8 mouse cellular contexts compared by ENCODE assay signal in the genomic region with DNA sequence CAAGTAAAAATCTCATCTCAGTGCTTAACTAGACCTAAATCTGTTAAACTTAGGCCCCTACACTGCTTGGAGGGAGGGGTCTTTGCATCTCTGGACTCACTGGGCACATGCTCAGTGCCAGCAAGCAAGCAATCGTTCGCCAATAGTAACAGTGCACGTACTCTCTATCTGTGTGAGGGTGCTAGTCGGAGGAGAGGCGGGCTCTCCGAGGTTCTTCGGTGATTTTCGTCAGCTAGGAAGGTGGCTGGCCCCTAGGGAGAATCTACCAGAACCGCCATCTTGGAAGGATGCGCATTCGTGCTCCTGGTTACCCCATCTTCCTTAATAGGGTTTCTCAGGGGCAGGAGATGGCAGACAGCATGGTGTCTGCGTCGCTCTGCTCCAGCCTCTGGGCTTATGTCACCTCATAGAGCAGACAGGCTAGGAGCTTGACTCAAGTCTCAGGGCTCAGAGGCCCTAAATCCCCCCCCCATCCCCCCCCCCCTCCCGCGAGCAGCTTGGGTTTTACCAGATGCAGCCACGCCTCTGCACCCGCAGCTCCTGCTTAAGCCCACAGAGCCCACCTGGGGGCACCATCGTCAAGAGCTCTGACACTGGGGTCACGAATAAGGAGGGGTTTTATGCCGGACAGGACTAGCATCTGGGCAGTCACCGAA. TPM values are rescaled to one million over a fixed set of nuclear protein-coding genes. Genes with fewer than 3 reads are reported as not detected.
DNase-seq lines count a peak whose midpoint lies in the region; ATAC-seq and TF ChIP-seq lines count a peak whose summit lies in the region.

No protein-coding gene starts in this region.

- ATAC-seq in heart, embryonic 11.5 days (replicated peaks; ENCODE audit: insufficient number of reproducible peaks, low FRiP score, low TSS enrichment): peak; percentile 90
- ATAC-seq in limb, embryonic 12.5 days (ENCODE audit: insufficient number of reproducible peaks, insufficient read depth, low FRiP score, low TSS enrichment, low read depth): peak; percentile 97
- peak; percentile 99 for ATAC-seq in midbrain, embryonic 13.5 days

- no peaks in the 10 kb centered on the region for H3K4me1 ChIP-seq in embryonic fibroblast, embryonic 13.5 days (ENCODE audit: control insufficient read depth, insufficient read depth, low read length)
- no peaks in the 10 kb centered on the region for H3K4me1 ChIP-seq in heart, embryonic 11.5 days (ENCODE audit: control insufficient read depth, insufficient read depth, low read length)
- no peaks in the 10 kb centered on the region for H3K4me1 ChIP-seq in limb, embryonic 12.5 days (replicated peaks)
- H3K4me1 ChIP-seq in midbrain, embryonic 13.5 days (replicated peaks): 0 out of 2 replicates have a peak, but pooled peaks cover 3% of the 10 kb centered on the region

- no peaks in the 10 kb centered on the region for H3K27me3 ChIP-seq in heart, embryonic 11.5 days (ENCODE audit: control insufficient read depth, insufficient read depth, low read length)
- H3K27me3 ChIP-seq in limb, embryonic 12.5 days: no peaks in the 10 kb centered on the region
- H3K27me3 ChIP-seq in midbrain, embryonic 13.5 days: no peaks in the 10 kb centered on the region

- H3K4me3 ChIP-seq in embryonic fibroblast, embryonic 13.5 days (ENCODE audit: insufficient read depth, low read length): peak overlapping the region; percentile 38
- peak overlapping the region; percentile 50 for H3K4me3 ChIP-seq in heart, embryonic 11.5 days (ENCODE audit: low read depth, low read length)
- H3K4me3 ChIP-seq in limb, embryonic 12.5 days (replicated peaks): peak overlapping the region; percentile 44
- H3K4me3 ChIP-seq in midbrain, embryonic 13.5 days (replicated peaks): peak overlapping the region; percentile 48

- H3K27ac ChIP-seq in embryonic fibroblast, embryonic 13.5 days (ENCODE audit: insufficient read depth, low read length): peak overlapping the region; percentile 87
- peak overlapping the region; percentile 83 for H3K27ac ChIP-seq in heart, embryonic 11.5 days (ENCODE audit: low read depth, low read length)
- peak overlapping the region; percentile 92 for H3K27ac ChIP-seq in limb, embryonic 12.5 days
- H3K27ac ChIP-seq in midbrain, embryonic 13.5 days: peak overlapping the region; percentile 94

- peak overlapping the region; percentile 75 for H3K9ac ChIP-seq in heart, embryonic 11.5 days (ENCODE audit: low read depth, low read length)
- H3K9ac ChIP-seq in limb, embryonic 12.5 days (replicated peaks): peak overlapping the region; percentile 66
- H3K9ac ChIP-seq in midbrain, embryonic 13.5 days (replicated peaks): peak overlapping the region; percentile 70

- DNase-seq in brain, embryonic 14.5 days (ENCODE audit: low read depth): peak; percentile 97
- DNase-seq in kidney, adult 9 months: peak; percentile 58
- peak; percentile 51 for DNase-seq in spleen, adult 12 weeks (ENCODE audit: low spot score)
- no peak for DNase-seq in adipocyte (ENCODE audit: low spot score)

- TF ChIP-seq POLR2A in brain, embryonic 14.5 days (IDR thresholded peaks at IDR 0.05; ENCODE audit: borderline replicate concordance, extremely low read depth, insufficient read depth, insufficient read length, poor library complexity, severe bottlenecking): no peak
- peak; percentile 50 for TF ChIP-seq POLR2A in embryonic fibroblast, embryonic 13.5 days (IDR thresholded peaks at IDR 0.05; ENCODE audit: low read depth, low read length)

- no peaks in the 10 kb centered on the region for H3K36me3 ChIP-seq in heart, embryonic 11.5 days (ENCODE audit: control insufficient read depth, insufficient read depth, low read length)
- no peaks in the 10 kb centered on the region for H3K36me3 ChIP-seq in limb, embryonic 12.5 days
- no peaks in the 10 kb centered on the region for H3K36me3 ChIP-seq in midbrain, embryonic 13.5 days

- no peaks in the 10 kb centered on the region for H3K9me3 ChIP-seq in heart, embryonic 11.5 days (replicated peaks; ENCODE audit: control insufficient read depth, low read length)
- H3K9me3 ChIP-seq in limb, embryonic 12.5 days: no peaks in the 10 kb centered on the region
- H3K9me3 ChIP-seq in midbrain, embryonic 13.5 days: no peaks in the 10 kb centered on the region

- 0 out of 2 replicates have a peak, but pooled peaks have one; percentile 8 for TF ChIP-seq CTCF in brain, embryonic 14.5 days (IDR thresholded peaks at IDR 0.05; ENCODE audit: borderline replicate concordance, extremely low read depth, insufficient read depth, insufficient read length)
- TF ChIP-seq CTCF in embryonic fibroblast, embryonic 13.5 days (IDR thresholded peaks at IDR 0.05; ENCODE audit: borderline replicate concordance, insufficient read depth, low read length): no peak

- WGBS in heart, embryonic 11.5 days (ENCODE audit: insufficient replicate concordance): 17% methylated on average over 18 of the region's 21 CpGs
- WGBS in limb, embryonic 12.5 days: 21% methylated on average over 21 of the region's 21 CpGs
- 19% methylated on average over 17 of the region's 21 CpGs for WGBS in midbrain, embryonic 13.5 days

- peak overlapping the region; percentile 62 for H3K4me2 ChIP-seq in heart, embryonic 11.5 days
- H3K4me2 ChIP-seq in limb, embryonic 12.5 days: peak overlapping the region; percentile 50
- peak overlapping the region; percentile 54 for H3K4me2 ChIP-seq in midbrain, embryonic 13.5 days (replicated peaks)

RNA-seq across cellular contexts. Expression of a gene that starts 0.7 kb away (rescaled TPM):
- 229 and 263 TPM in 2 replicates for polyA plus RNA-seq in brain, embryonic 14.5 days (2012; rRNA removed)
- 76.4 and 90.9 TPM in 2 replicates for polyA plus RNA-seq in embryonic fibroblast, embryonic 13.5 days (2011; ENCODE audit: insufficient read length, low read depth, missing spikeins)
- polyA plus RNA-seq in heart, embryonic 11.5 days (2014; fragmentation: Nextera tagmentation; extraction: Ambion mirVana): 94.5 and 103 TPM in 2 replicates
- polyA plus RNA-seq in limb, embryonic 12.5 days (2016; fragmentation: Nextera tagmentation; extraction: Ambion mirVana): 101 and 103 TPM in 2 replicates
- 245 and 255 TPM in 2 replicates for polyA plus RNA-seq in midbrain, embryonic 13.5 days (2015; fragmentation: Nextera tagmentation; extraction: Ambion mirVana)
